Mouse (Mus musculus): ENCODE results near the gene Shpk. TPM values are rescaled to one million over a fixed set of nuclear protein-coding genes. Genes with fewer than 3 reads are reported as not detected.

Gene Shpk
- total RNA-seq, 1 experiment: 2.3 TPM

DNA sequence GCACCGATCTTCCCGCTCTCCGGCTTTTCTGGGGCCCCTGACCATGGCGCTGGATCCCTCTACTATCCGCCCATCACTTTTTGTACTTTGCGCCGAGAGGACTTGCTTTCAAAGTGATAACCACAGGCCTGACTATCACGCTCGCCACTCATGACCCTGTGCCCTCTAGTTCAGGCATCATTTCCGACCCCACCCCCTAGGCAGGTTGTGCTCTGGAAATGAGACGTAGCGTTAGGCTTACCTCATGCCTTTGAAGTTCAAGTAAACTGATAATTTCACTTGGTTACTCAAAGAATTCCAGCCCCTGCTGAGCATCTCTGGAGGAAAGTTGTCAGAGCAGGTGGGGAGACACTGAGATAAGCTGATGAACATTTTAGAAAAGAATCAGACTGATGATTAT lies 619 bp downstream of the Shpk start:
- in situ Hi-C loops (cut with MboI; ENCODE audit: low sequenced_read_pairs in 2 of 2, unreplicated experiment in 2 of 2): no loop called here
- no peaks in the 10 kb centered on the region for H3K4me1 ChIP-seq (ENCODE audit: control insufficient read depth in 2 of 2, insufficient read depth in 2 of 2, low read length in 2 of 2, poor library complexity in 1 of 2)
- H3K36me3 ChIP-seq (ENCODE audit: control insufficient read depth, insufficient read depth, low read length, poor library complexity, severe bottlenecking): no peaks in the 10 kb centered on the region
- no peaks in the 10 kb centered on the region for H3K9me3 ChIP-seq (ENCODE audit: control insufficient read depth, insufficient read depth, low read depth, low read length)
- H3K27ac ChIP-seq (ENCODE audit: insufficient read depth, low read depth, low read length, poor library complexity, severe bottlenecking): no peak overlapping the region
- no peak for DNase-seq (ENCODE audit: low read depth, low spot score)
- TF ChIP-seq CHD2 (IDR thresholded peaks at IDR 0.05; ENCODE audit: low read depth, low read length): no peak
- H3K9ac ChIP-seq (ENCODE audit: insufficient read depth, low read depth, low read length, poor library complexity, severe bottlenecking): peak overlapping the region; percentile 54; the same call in 1 of the 2 replicates
- H3K4me3 ChIP-seq (ENCODE audit: insufficient read depth in 1 of 2, low read depth in 1 of 2, low read length in 2 of 2, poor library complexity in 1 of 2, severe bottlenecking in 1 of 2): peak overlapping the region; percentile 81 to 96

DNA sequence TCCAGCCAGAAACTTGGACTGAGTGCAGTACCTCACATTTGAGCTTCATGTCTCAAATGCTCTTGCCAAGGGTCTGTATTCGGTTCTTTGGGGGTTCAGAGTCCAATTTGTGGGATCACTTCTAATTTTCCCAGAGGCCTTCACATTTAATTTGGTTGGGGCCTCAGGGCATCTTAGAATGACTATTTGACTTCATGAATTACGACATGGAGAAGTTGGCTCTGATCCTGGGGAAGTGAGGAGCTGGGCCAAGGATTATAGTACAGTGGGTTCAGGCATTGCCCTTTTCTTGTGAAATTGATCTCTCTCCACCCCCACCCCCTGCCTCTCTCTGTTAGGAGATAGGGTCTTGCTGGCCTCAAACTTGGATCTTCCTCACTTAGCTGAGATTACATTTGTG lies 1.8 kb downstream of the Shpk start:
- no peak for DNase-seq (ENCODE audit: low read depth, low spot score)
- TF ChIP-seq ZC3H11A (IDR thresholded peaks at IDR 0.05; ENCODE audit: borderline replicate concordance, low read depth, low read length): no peak
- TF ChIP-seq MAFK (IDR thresholded peaks at IDR 0.05; ENCODE audit: insufficient read depth, low read depth, low read length): no peak
- TF ChIP-seq ZNF384 (IDR thresholded peaks at IDR 0.05; ENCODE audit: low read depth, low read length): no peak
- no peak for TF ChIP-seq CHD2 (IDR thresholded peaks at IDR 0.05; ENCODE audit: low read depth, low read length)
- TF ChIP-seq HCFC1 (IDR thresholded peaks at IDR 0.05; ENCODE audit: borderline replicate concordance, insufficient read depth, low read length): no peak
- Histone ChIP-seq H3K9ac (ENCODE audit: insufficient read depth, low read depth, low read length, poor library complexity, severe bottlenecking) (no peak overlapping the region), H3K4me1 (ENCODE audit: control insufficient read depth in 2 of 2, insufficient read depth in 2 of 2, low read length in 2 of 2, poor library complexity in 1 of 2) (no peaks in the 10 kb centered on the region), H3K27ac (ENCODE audit: insufficient read depth, low read depth, low read length, poor library complexity, severe bottlenecking) (no peak overlapping the region), H3K4me3 (ENCODE audit: insufficient read depth in 1 of 2, low read depth in 1 of 2, low read length in 2 of 2, poor library complexity in 1 of 2, severe bottlenecking in 1 of 2) (no peak overlapping the region), H3K36me3 (ENCODE audit: control insufficient read depth, insufficient read depth, low read length, poor library complexity, severe bottlenecking) (no peaks in the 10 kb centered on the region), H3K9me3 (ENCODE audit: control insufficient read depth, insufficient read depth, low read depth, low read length) (no peaks in the 10 kb centered on the region)
- in situ Hi-C loops (cut with MboI; ENCODE audit: low sequenced_read_pairs in 2 of 2, unreplicated experiment in 2 of 2): no loop called here

DNA sequence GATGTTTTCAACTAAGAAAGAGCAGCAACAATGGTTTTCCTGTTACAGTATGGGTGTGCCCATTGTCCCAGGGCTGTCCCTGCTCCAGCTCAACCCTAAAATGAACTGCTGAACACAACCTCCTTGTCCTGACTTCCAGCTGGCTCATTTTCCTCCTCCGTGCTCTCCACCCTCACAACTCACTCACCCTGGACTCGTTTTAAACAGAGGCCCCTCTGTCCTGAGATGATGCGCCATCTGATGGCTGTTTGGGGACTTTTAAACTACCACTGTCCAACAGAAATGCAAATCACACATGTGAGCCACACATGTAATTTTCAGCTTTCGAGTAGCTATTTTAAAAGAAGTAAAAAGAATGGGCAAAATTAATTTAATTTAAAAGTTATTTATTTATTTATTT lies 2.3 kb downstream of the Shpk start:
- no peaks in the 10 kb centered on the region for H3K36me3 ChIP-seq (ENCODE audit: control insufficient read depth, insufficient read depth, low read length, poor library complexity, severe bottlenecking)
- no peak for TF ChIP-seq ZNF384 (IDR thresholded peaks at IDR 0.05; ENCODE audit: low read depth, low read length)
- TF ChIP-seq ZC3H11A (IDR thresholded peaks at IDR 0.05; ENCODE audit: borderline replicate concordance, low read depth, low read length): no peak
- no peak for TF ChIP-seq MAFK (IDR thresholded peaks at IDR 0.05; ENCODE audit: insufficient read depth, low read depth, low read length)
- no peak for TF ChIP-seq CHD2 (IDR thresholded peaks at IDR 0.05; ENCODE audit: low read depth, low read length)
- TF ChIP-seq HCFC1 (IDR thresholded peaks at IDR 0.05; ENCODE audit: borderline replicate concordance, insufficient read depth, low read length): no peak
- H3K27ac ChIP-seq (ENCODE audit: insufficient read depth, low read depth, low read length, poor library complexity, severe bottlenecking): no peak overlapping the region
- DNase-seq (ENCODE audit: low read depth, low spot score): no peak
- H3K9me3 ChIP-seq (ENCODE audit: control insufficient read depth, insufficient read depth, low read depth, low read length): no peaks in the 10 kb centered on the region
- H3K4me1 ChIP-seq (ENCODE audit: control insufficient read depth in 2 of 2, insufficient read depth in 2 of 2, low read length in 2 of 2, poor library complexity in 1 of 2): no peaks in the 10 kb centered on the region
- no peak overlapping the region for H3K9ac ChIP-seq (ENCODE audit: insufficient read depth, low read depth, low read length, poor library complexity, severe bottlenecking)
- H3K4me3 ChIP-seq (ENCODE audit: insufficient read depth in 1 of 2, low read depth in 1 of 2, low read length in 2 of 2, poor library complexity in 1 of 2, severe bottlenecking in 1 of 2): no peak overlapping the region
- in situ Hi-C loops (cut with MboI; ENCODE audit: low sequenced_read_pairs in 2 of 2, unreplicated experiment in 2 of 2): no loop called here

DNA sequence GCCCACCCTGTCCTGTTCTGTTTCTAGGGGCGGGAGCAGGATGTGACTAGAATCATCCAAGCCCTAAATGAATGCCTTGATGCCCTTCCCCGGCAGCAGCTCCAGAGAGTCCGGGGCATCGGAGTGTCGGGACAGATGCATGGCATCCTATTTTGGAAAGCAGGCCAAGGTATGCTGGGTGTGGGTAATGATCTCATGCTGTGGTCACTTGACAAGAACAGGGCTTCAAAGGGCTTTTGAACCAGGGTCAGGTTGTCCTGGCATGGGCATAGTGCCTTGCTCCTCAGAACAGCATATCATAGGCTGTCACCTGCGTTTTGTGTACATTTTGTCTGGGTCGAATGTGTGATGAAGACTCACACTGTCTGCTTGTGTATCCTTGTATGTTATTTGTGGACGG lies 4.6 kb downstream of the Shpk start:
- H3K27ac ChIP-seq (ENCODE audit: insufficient read depth, low read depth, low read length, poor library complexity, severe bottlenecking): no peak overlapping the region
- DNase-seq (ENCODE audit: low read depth, low spot score): no peak
- TF ChIP-seq ZNF384 (IDR thresholded peaks at IDR 0.05; ENCODE audit: low read depth, low read length) (no peak), MAFK (IDR thresholded peaks at IDR 0.05; ENCODE audit: insufficient read depth, low read depth, low read length) (no peak), ZC3H11A (IDR thresholded peaks at IDR 0.05; ENCODE audit: borderline replicate concordance, low read depth, low read length) (no peak), CHD2 (IDR thresholded peaks at IDR 0.05; ENCODE audit: low read depth, low read length) (no peak), HCFC1 (IDR thresholded peaks at IDR 0.05; ENCODE audit: borderline replicate concordance, insufficient read depth, low read length) (no peak)

DNA sequence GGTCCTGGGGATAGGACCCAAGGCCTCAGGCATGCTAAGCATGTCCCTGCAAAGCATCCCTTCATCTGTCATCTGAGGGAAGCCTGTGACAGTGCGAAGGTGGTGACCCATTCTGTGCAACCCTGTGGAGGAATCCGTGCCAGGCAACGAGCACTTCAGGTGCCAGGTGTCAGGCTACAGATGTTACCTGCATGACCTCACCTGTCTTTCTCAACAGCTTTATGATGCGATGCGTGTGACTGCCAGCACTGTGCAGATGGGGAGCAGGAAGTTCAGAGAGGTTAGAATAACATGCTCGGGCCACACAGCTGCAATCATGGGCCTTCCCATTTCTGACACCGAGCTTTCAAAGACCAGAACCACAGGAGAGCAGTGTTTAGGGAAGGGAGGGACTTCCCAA lies 5.9 kb downstream of the Shpk start:
- no peak overlapping the region for H3K9ac ChIP-seq (ENCODE audit: insufficient read depth, low read depth, low read length, poor library complexity, severe bottlenecking)
- H3K4me1 ChIP-seq (ENCODE audit: control insufficient read depth in 2 of 2, insufficient read depth in 2 of 2, low read length in 2 of 2, poor library complexity in 1 of 2): no peaks in the 10 kb centered on the region
- H3K36me3 ChIP-seq (ENCODE audit: control insufficient read depth, insufficient read depth, low read length, poor library complexity, severe bottlenecking): no peaks in the 10 kb centered on the region
- DNase-seq (ENCODE audit: low read depth, low spot score): no peak
- no peak overlapping the region for H3K4me3 ChIP-seq (ENCODE audit: insufficient read depth in 1 of 2, low read depth in 1 of 2, low read length in 2 of 2, poor library complexity in 1 of 2, severe bottlenecking in 1 of 2)
- TF ChIP-seq CHD2 (IDR thresholded peaks at IDR 0.05; ENCODE audit: low read depth, low read length) (no peak), ZC3H11A (IDR thresholded peaks at IDR 0.05; ENCODE audit: borderline replicate concordance, low read depth, low read length) (no peak), MAFK (IDR thresholded peaks at IDR 0.05; ENCODE audit: insufficient read depth, low read depth, low read length) (no peak), HCFC1 (IDR thresholded peaks at IDR 0.05; ENCODE audit: borderline replicate concordance, insufficient read depth, low read length) (no peak), ZNF384 (IDR thresholded peaks at IDR 0.05; ENCODE audit: low read depth, low read length) (no peak)
- H3K27ac ChIP-seq (ENCODE audit: insufficient read depth, low read depth, low read length, poor library complexity, severe bottlenecking): no peak overlapping the region
- no peaks in the 10 kb centered on the region for H3K9me3 ChIP-seq (ENCODE audit: control insufficient read depth, insufficient read depth, low read depth, low read length)
- in situ Hi-C loops (cut with MboI; ENCODE audit: low sequenced_read_pairs in 2 of 2, unreplicated experiment in 2 of 2): no loop called here

More for the DNA sequence above, 4.6 kb downstream of the Shpk start:
- Histone ChIP-seq H3K4me3 (ENCODE audit: insufficient read depth in 1 of 2, low read depth in 1 of 2, low read length in 2 of 2, poor library complexity in 1 of 2, severe bottlenecking in 1 of 2) (no peak overlapping the region), H3K9ac (ENCODE audit: insufficient read depth, low read depth, low read length, poor library complexity, severe bottlenecking) (no peak overlapping the region), H3K36me3 (ENCODE audit: control insufficient read depth, insufficient read depth, low read length, poor library complexity, severe bottlenecking) (no peaks in the 10 kb centered on the region), H3K4me1 (ENCODE audit: control insufficient read depth in 2 of 2, insufficient read depth in 2 of 2, low read length in 2 of 2, poor library complexity in 1 of 2) (no peaks in the 10 kb centered on the region), H3K9me3 (ENCODE audit: control insufficient read depth, insufficient read depth, low read depth, low read length) (no peaks in the 10 kb centered on the region)
- in situ Hi-C loops (cut with MboI; ENCODE audit: low sequenced_read_pairs in 2 of 2, unreplicated experiment in 2 of 2): no loop called here

Measured in ES-E14 (cell line).